Mouse (Mus musculus) cortical plate, adult 2 months (tissue): ENCODE measurements around the gene Sdc1. TPM values are rescaled to one million over a fixed set of nuclear protein-coding genes. Genes with fewer than 3 reads are reported as not detected.

Experiments used
- H3K27ac ChIP-seq: fragments of 200-500 bp; 2 replicates; pipeline ENCODE4 v1.5.1; 2012; ENCODE audit warnings: low read length, control low read depth, inconsistent platforms; ENCODE audit not compliant: insufficient read depth
- H3K4me1 ChIP-seq: fragments of 200-500 bp; 2 replicates; pipeline ENCODE4 v1.6.1; 2011; ENCODE audit warnings: low read length; ENCODE audit not compliant: control insufficient read depth, insufficient read depth
- H3K4me3 ChIP-seq: fragments of 200-500 bp; 2 replicates; pipeline ENCODE4 v1.5.1; 2011; ENCODE audit warnings: mild to moderate bottlenecking, low read length, control low read depth; ENCODE audit not compliant: insufficient read depth
- CTCF ChIP-seq: fragments of 200-500 bp; IDR thresholded peaks from 2 replicates; pipeline ENCODE4 v1.5.1; 2011; ENCODE audit warnings: mild to moderate bottlenecking, control low read depth, low read length; ENCODE audit not compliant: insufficient read depth; ENCODE audit errors: extremely low read depth
- POLR2A ChIP-seq: fragments of 200-500 bp; IDR thresholded peaks from 2 replicates; pipeline ENCODE4 v1.6.1; 2011; ENCODE audit warnings: mild to moderate bottlenecking, low read length, control low read depth; ENCODE audit not compliant: insufficient read depth; ENCODE audit errors: extremely low read depth
- polyA plus RNA-seq: library from polyadenylated mRNA; depleted of rRNA; stranded (reverse); fragments of >200 nt; gene quantifications from 2 replicates; pipeline ENCODE4 v1.2.3, GENCODE M21; 2012

The Sdc1 gene
- polyA plus RNA-seq, 1 experiment = 1.7 TPM

GRCm38 (mm10) chr12:8762667-8763066, 8.5 kb upstream of the Sdc1 start:
- H3K27ac ChIP-seq = no peak overlapping the region
- H3K4me1 ChIP-seq = no peaks in the 10 kb centered on the region
- H3K4me3 ChIP-seq = no peak overlapping the region
- TF ChIP-seq CTCF (0 out of 2 replicates have a peak, but pooled peaks have one; percentile 8), POLR2A (no peak)

GRCm38 (mm10) chr12:8764221-8764930, 6.7 kb upstream of the Sdc1 start:
- TF ChIP-seq POLR2A (no peak), CTCF (no peak)
- Histone ChIP-seq H3K27ac (no peak overlapping the region), H3K4me1 (no peaks in the 10 kb centered on the region), H3K4me3 (no peak overlapping the region)

- H3K4me1 ChIP-seq = no peaks in the 10 kb centered on the region
- TF ChIP-seq CTCF (no peak), POLR2A (no peak)
- no peak overlapping the region for H3K27ac ChIP-seq
- H3K4me3 ChIP-seq = peak overlapping the region; percentile 41
Measured at GRCm38 (mm10) chr12:8771844-8772380, 789 bp downstream of the Sdc1 start.

- Histone ChIP-seq H3K27ac (no peak overlapping the region), H3K4me1 (no peaks in the 10 kb centered on the region), H3K4me3 (peak overlapping the region; percentile 41)
- TF ChIP-seq CTCF (no peak), POLR2A (no peak)
Measured at GRCm38 (mm10) chr12:8772451-8773143, 1.5 kb downstream of the Sdc1 start.

GRCm38 (mm10) chr12:8773336-8773735, 2.2 kb downstream of the Sdc1 start:
- H3K4me1 ChIP-seq = no peaks in the 10 kb centered on the region
- H3K4me3 ChIP-seq = no peak overlapping the region; the same call in 1 of the 2 replicates
- TF ChIP-seq CTCF (no peak), POLR2A (no peak)
- H3K27ac ChIP-seq = no peak overlapping the region

- Histone ChIP-seq H3K4me3 (no peak overlapping the region), H3K27ac (no peak overlapping the region), H3K4me1 (no peaks in the 10 kb centered on the region)
- TF ChIP-seq POLR2A (no peak), CTCF (no peak)
Measured at GRCm38 (mm10) chr12:8774183-8774582, 3.1 kb downstream of the Sdc1 start.

GRCm38 (mm10) chr12:8776206-8776605, 5.1 kb downstream of the Sdc1 start:
- TF ChIP-seq POLR2A (no peak), CTCF (no peak)
- no peaks in the 10 kb centered on the region for H3K4me1 ChIP-seq
- H3K27ac ChIP-seq = no peak overlapping the region
- no peak overlapping the region for H3K4me3 ChIP-seq

- no peaks in the 10 kb centered on the region for H3K4me1 ChIP-seq
- no peak overlapping the region for H3K4me3 ChIP-seq
- TF ChIP-seq CTCF = no peak
- no peak for TF ChIP-seq POLR2A
- H3K27ac ChIP-seq = no peak overlapping the region
Measured at GRCm38 (mm10) chr12:8776741-8777140, 5.6 kb downstream of the Sdc1 start.

GRCm38 (mm10) chr12:8778106-8778505, 7.0 kb downstream of the Sdc1 start:
- Histone ChIP-seq H3K27ac (no peak overlapping the region), H3K4me1 (no peaks in the 10 kb centered on the region), H3K4me3 (no peak overlapping the region)
- TF ChIP-seq CTCF (no peak), POLR2A (no peak)
